Mouse (Mus musculus): ENCODE data around the gene Pef1.

Pef1 gene

DNA sequence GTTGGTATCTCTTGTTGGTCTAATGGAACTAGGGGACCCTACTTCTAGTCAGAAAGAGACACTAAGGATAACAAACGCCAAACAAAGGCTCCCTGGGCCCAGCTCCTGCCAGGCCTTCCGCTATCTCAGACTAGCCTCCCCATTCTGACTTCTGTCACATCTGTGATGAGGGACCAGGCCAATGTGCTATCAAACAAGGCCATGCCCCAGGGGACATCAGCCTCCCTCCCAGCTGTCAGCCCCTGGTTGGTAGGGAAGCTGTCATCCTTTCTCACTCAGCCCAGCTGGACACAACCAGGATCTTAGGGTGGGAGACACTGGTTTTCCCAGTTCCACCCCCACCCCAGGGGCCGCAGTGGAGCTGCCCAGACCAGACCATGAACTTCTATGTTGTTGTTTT is 7.2 kb upstream of the Pef1 start:
- no peak for DNase-seq (ENCODE audit: low read depth, low spot score)

- DNase-seq (ENCODE audit: low read depth, low spot score): no peak
Observed at GRCm38 (mm10) chr4:130101183-130101582, 1.2 kb upstream of the Pef1 start.

DNA sequence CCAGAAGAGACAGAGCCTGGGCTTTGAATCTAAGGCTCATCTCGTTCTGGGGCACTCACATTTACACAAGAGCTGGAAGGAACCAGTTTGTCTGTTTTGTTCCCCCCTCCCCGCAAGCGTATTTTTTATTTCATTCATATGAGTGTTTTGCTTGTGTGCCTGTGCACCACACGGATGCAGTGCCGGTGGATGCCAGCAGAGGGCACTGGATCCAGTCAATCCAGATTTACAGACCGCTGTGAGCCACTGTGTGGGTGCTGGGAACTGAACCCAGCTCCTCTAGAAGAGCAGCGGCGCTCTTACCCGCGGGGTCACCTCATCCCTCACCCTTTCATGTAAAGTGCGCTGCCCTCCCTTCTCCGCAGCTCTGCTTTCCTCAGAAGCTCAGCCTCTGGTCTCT is 1.3 kb downstream of the Pef1 start:
- DNase-seq (ENCODE audit: low read depth, low spot score): no peak

GRCm38 (mm10) chr4:130104584-130104983 is 2.2 kb downstream of the Pef1 start:
- no peak for DNase-seq (ENCODE audit: low read depth, low spot score)

DNA sequence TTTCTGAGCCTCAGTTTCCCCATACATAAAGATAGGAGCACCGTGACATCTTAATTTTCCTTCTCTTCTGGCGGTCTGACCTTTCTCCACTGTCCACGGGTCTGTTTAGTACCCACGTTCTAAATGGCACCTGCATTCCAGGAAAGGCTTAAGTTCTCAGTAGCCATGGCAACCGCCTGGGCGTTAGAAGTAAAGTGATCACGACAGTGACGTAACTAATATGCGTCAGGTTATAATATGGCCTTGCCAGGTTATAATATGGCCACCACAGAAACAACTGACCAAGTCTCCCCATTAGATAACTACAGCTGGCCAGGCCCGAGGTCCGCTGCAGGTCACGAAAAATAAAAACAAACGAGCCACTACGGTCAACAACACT is 4.7 kb downstream of the Pef1 start:
- no peak for DNase-seq (ENCODE audit: low read depth, low spot score)

- DNase-seq (ENCODE audit: low read depth, low spot score): peak; percentile 98
Observed at GRCm38 (mm10) chr4:130107444-130108131, 5.2 kb downstream of the Pef1 start.

DNA sequence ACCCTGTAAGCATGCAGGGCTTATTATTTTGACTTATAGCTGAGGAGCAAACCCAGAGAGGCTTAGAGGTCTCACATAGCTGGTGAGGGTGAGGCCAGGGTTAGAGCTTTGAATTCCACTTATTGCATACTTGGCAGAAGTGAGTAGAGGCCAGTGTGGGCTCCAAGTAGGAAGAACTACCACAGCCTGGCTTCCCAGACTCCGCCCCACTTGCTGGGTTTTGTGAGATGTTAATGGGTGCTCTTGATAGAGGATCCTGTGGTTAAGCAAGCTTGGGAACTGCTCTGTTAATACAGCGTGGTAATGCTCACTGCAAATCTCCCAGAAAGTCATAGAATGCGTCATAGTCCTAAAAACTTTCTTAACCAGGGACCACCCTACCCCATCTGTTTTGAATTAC is 6.6 kb downstream of the Pef1 start:
- no peak for DNase-seq (ENCODE audit: low read depth, low spot score)

GRCm38 (mm10) chr4:130109666-130110065 is 7.3 kb downstream of the Pef1 start:
- DNase-seq (ENCODE audit: low read depth, low spot score): no peak

DNA sequence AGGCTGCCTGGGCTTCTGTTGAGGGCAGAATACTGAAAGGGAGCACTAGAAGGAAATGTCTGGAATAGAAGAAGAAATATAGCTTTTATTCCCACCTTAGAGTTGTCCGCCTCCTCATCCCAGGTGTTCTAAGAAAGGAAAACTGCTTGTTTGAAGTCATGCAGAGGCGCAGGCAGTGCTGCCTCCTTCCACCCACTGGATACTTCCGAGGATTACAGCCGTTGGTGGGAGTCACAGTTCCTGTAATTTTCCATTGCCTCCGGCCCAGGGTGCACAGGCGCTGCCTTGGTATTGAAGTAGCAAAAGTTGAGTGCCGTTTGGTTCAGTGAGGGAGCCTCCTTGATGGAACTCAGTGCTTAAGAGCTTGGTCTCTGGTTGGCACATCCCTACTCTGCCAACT is 7.7 kb downstream of the Pef1 start:
- DNase-seq (ENCODE audit: low read depth, low spot score): no peak

DNA sequence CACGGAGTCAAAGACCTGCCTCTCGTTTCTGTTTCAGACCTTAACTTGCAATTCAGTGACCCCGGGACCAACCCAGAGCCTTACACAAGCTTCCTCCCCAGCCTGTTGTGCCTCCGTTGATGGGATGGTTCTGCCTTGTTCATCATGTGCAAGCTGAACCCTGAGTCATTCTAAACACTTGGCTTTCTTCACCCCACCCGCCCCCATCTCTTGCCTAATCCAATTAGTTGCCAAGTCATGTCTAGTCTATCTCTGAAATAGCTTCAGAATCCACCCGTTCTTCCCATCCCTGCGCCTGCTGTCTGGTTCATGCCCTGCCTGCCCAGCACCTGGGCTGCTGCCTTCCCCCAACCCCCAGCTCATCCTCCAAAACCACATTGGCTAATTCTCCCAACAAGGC is 9.9 kb downstream of the Pef1 start:
- no peak for DNase-seq (ENCODE audit: low read depth, low spot score)

GRCm38 (mm10) chr4:130112732-130113131 is 10.4 kb downstream of the Pef1 start:
- DNase-seq (ENCODE audit: low read depth, low spot score): no peak

- no peak for DNase-seq (ENCODE audit: low read depth, low spot score)
Observed at GRCm38 (mm10) chr4:130120752-130121151, 18.4 kb downstream of the Pef1 start.

- DNase-seq (ENCODE audit: low read depth, low spot score): no peak
Observed at GRCm38 (mm10) chr4:130121560-130121959, 19.2 kb downstream of the Pef1 start.

- no peak for DNase-seq (ENCODE audit: low read depth, low spot score)
Observed at GRCm38 (mm10) chr4:130123020-130123419, 20.7 kb downstream of the Pef1 start.

DNA sequence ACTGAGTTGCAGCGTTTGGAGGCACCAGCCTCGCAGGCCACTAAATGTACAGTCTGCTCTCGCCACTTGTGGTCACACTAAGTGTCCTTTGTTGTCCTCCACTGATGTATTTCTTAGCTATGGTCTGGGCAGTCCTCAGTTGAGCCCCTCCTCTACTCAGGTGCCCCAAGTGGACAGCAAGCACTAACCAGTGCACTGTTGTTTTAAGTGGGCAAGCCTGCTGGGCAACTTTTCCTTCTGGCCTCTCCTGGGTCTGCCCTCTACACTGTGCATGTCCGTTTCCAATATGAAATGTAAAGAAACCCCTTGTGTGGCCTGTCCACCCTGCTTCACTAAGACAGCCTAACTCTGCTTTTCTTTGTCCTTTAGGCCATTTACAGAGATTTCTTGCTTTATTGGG is 21.8 kb downstream of the Pef1 start:
- no peak for DNase-seq (ENCODE audit: low read depth, low spot score)

DNA sequence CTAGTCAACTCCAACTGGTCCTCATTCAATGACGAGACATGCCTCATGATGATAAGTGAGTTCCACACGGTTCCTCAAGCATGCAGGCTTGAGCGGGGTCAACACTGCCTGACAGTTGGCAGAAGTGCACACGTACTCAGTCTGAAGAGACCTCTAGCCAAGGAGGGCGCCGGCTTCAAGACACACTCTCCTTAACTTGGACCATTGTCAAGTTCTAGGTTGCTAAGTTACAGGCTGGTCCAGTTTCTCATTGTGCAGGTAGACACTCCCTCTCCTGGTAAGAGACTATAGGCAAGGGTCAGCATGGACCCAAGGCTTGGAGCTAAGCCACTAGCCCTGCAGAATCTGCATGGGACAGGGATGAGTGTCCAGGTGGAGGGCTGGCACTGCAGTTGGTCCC is 22.8 kb downstream of the Pef1 start:
- DNase-seq (ENCODE audit: low read depth, low spot score): no peak

GRCm38 (mm10) chr4:130125935-130126334 is 23.6 kb downstream of the Pef1 start:
- DNase-seq (ENCODE audit: low read depth, low spot score): no peak

DNA sequence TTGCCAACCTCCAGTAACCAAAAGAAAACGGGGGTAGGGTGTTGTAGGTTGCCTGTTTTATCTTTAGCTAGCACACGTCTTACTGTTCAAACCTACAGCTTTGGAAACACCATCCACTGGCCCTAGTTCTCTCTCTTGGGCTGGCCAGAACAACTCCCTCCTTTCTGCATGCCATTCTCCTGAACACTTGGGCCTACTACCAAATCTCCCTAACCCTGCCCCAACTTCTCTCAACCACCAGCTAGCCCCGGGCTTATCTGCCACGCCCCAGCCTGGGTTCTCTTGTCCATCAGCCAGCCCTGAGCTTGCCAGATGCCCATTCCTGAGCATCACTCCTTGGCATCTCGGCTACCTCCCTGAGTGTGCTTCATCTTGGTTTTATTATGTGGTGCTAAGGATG is 26.5 kb downstream of the Pef1 start:
- no peak for DNase-seq (ENCODE audit: low read depth, low spot score)

DNA sequence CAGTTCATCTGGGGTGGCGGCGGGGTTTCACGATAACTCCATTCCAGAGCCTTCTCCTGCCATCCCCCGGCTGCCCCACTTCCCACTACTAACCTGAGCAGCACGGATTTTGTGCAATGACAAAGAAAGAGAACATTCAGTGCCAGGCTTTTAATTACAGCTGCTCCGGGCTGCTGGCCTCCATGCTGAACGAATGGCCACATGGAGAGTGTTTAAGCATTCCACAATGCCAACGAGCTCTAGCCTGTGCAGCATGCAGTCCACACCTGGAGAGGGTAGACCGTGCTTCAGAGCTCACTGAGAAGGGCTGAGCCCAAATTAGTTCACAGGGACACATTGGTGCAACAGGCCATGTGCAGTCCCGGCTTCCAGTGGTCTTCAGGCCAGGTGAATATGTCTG is 27.7 kb downstream of the Pef1 start:
- DNase-seq (ENCODE audit: low read depth, low spot score): no peak

DNA sequence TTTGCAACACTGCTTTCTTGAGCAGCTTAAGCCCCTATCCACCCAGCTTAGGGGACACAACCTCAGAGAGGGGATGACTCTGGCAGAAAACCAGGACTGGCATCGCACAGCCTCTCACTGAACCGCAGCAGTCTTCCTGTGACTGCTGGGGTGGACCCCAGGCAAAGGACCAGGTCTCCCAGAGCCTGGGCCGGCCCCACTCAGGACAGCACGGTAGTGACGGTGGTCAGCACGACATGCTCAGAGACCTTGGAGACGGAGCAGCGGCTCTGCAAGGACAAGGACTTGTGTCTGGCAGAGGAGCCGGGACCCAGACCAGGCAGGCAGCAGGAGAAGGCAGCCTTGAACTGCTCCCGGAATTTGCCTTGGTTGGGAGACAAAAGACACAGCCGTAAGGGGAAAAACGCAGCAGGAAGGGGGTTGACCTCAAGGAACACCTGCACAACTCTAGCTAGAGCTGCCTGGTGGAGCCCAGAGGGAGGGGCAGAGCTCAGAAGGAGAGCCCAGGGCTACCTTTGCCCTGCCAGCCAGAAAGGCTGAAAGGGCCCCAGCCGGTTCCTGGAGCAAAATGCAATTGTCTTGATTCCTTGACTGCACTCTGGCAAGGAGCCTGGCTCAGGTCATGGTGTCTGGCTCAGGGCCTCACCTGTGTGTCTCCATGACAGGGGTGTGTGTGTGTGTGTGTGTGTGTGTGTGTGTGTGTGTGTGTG is 28.4 kb downstream of the Pef1 start:
- no peak for DNase-seq (ENCODE audit: low read depth, low spot score)

- DNase-seq (ENCODE audit: low read depth, low spot score): no peak
Observed at GRCm38 (mm10) chr4:130131448-130132105, 29.2 kb downstream of the Pef1 start.

DNA sequence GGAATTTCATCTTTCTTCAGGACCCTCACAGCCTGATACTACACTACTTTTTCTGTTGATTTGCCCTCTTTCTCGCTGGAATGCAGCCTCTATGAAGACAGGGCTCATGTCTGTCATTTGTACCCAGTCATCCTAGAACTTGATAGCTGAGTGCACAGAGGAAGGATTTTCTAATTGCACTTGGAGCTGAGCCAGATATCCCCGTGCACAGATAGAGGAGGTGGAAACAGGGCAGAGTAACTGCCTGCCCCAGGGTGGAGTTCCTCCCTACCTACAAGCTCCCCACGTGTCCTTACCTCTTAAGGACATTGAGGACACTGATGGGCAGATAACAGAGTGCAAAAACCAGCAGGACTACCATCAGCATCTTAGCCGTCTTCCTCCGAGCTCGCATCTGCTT is 31.0 kb downstream of the Pef1 start:
- DNase-seq (ENCODE audit: low read depth, low spot score): no peak
